Mouse (Mus musculus): ENCODE measurements at regions not wholly inside any gene's neighbourhood (a gene's known extent, or its start where the extent isn't known, plus 50 kb on each side); places are given as distances from the start of the nearest gene placed in this dataset.

DNA sequence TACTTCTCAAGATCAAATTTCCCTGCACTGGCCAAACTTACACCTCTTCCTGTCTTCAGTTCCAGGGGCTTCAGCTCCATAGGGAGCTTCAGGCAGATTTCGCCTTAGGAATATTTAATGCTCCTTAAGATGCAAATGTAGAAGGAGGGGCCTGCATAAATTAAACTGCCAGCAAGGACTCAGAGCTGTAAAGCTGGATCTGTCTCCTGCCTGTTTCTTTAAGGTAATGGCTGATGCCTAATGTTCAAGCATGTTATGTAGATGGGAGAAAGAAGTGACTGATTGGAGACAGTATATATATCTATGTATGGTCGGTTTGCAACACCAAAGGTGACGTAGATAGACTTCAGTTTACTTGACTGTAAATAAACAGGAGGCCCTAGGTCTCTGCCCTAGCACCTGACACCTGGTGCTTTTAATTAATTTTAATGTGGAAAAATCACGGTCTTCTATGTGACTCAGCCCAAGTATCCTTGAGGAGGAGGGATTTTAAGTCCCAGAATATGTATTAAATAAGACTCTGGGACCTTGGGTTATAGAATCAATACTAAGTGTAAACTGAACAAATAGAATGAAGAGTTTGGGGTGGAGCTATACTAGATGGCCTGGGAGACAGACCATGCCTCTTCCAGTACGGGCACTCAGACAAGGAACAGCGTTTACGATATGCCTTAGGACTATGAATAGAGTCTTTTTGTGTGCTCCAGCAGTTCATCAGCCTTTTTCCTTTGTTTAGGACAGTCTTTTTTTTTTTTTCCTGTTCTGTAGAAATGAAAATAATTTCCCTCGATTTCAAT is 651.7 kb upstream of the Lmcd1 start:
- no peak for DNase-seq (ENCODE audit: low spot score)
- intact Hi-C loops (cut with DNase I), result no loop called here

DNA sequence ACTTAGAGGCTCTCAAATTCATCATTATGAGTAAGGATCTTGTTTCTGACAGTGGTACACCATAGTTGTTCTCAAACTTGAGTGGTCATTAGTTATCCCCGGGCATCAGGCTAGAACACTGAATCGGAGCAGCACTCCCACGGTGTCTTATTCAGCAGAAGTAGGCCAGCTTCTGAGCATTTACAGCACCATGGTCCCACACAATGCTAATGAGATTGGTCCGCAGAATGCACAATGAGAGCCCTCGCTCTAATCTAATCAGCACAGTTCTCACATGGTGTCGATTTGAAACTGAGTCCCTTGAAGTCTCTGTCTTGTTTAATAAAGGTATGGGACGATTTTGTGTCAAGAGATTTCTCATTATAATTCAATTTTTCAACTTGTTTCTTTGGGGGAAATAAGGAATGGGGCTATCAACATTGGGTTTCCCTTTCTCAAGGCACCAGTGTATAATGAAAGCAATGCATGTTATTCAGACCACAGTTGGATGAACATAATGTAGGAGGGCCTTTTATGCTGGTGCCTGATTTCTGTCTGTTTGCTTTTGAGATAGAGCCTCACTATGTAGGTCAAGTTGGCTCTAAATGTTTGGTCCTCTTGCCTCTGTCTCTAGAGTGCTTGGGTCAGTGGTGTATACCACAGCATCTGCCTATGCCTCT is 650.9 kb upstream of the Lmcd1 start:
- intact Hi-C loops (cut with DNase I), result no loop called here
- DNase-seq (ENCODE audit: low spot score), result no peak

DNA sequence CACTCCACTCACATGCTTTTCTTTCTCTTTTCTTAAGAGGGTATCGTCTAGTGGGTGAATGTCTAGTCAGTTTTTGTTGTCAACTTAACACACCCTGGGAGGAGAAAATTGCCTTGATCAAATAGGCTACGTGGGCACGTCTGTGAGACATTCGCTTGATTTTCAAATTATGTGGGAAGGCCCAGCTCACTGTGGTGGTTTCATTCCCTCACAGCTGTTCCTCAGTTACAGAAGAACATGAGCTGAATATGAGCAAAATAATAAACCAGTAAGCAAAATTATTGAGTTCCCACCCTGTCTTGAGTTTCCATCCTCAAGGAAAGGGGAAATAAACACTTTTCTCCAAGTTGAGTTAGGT is 650.4 kb upstream of the Lmcd1 start:
- intact Hi-C loops (cut with DNase I), result no loop called here
- no peak for DNase-seq (ENCODE audit: low spot score)

DNA sequence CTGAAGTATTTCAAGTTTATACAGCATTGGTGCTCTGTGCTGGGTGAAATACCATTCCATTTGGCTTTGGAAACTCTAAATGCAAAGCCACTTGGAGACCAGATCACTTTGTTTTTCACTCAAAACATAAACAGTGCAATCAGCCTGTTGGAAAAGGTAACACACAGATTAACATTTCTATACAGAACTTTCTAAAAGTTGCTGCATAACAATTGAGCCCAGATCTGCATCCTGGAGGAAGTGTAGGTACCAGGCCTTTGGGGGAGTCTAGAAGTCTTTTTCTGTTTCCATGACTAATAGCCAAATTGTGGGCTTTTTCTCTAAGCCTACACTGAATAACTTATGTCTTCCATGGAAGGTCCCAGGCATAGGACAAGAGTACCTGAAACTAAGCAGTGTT is 648.1 kb upstream of the Lmcd1 start:
- intact Hi-C loops (cut with DNase I), result no loop called here
- no peak for DNase-seq (ENCODE audit: low spot score)

DNA sequence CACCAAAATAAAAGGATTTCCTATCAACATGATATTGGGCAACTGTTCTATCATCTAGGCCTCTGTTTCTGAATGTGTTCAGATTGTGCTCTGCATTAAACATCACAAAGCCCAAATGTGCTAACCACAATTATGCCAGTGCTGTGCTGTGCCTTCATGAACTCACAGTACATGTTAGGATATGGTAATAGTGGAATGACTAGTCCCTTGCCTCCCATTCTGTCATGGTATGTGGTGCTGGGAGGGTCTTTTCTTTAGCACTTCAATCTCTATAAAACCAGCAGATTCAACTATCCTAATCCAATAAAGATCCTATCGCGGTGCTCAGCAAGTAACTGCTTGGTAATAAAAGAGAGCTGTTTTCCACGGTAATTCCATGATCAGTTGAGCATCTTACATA is 620.8 kb upstream of the Lmcd1 start:
- intact Hi-C loops (cut with DNase I), result no loop called here

DNA sequence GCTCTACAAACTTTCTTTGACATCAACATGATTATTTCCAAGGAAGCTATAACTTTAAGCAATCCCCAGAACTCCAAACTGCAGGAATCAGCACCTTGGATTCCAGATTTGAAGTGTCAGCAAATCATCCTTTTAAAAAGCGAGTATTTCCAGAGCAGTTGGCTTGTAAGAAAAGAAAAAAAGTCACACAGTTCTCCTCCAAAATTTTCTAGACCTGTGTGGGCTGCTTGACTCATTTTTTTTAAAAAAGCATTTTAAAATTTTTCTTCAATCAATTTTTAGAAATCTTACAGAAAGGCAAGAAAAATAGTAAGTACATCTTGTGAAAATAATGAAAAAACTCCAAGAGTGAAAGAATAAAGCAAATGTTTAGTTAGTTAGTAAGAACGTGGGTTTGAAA is 613.6 kb upstream of the Lmcd1 start:
- intact Hi-C loops (cut with DNase I), result no loop called here
- no peak for DNase-seq (ENCODE audit: low spot score)

More for the DNA sequence above, 620.8 kb upstream of the Lmcd1 start:
- DNase-seq (ENCODE audit: low spot score), result no peak

DNA sequence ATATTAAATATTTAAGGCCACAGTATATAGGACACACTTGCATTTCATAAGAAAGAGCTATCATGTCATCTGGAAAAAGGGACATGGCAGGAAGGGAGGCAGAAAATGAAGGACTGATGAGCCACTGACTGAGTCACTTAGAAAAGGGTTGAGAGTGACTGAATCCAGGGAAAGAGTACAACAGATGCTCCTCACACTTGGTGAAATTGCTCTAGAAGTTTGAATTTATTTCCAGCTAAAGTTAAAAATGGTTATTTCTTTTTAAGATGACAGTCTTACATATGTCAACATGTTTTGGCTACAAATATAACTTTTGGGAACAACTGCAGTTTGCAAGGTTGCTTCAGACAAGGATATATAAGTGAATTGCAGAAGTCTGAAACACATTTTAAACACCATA is 609.0 kb upstream of the Lmcd1 start:
- intact Hi-C loops (cut with DNase I), result no loop called here
- DNase-seq (ENCODE audit: low spot score), result no peak

DNA sequence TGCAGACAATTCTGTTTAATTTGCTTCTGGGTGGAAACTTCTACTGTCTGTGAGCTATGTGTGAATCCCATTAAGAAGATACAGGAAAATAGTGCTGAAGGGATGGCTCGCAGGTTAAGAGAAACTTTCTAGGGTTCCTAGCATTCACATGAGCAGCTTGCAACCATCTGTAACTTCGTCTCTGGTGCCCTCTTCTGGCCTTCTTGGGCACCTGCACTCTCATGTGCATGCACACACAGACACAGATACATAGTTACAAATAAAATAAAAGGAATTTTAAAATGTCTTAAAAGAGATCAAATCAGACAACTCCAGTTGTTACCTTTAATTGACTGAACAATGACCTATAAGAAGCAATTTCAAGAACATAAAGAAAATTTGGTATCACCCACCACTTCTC is 588.6 kb upstream of the Lmcd1 start:
- no peak for DNase-seq (ENCODE audit: low spot score)
- intact Hi-C loops (cut with DNase I), result no loop called here

DNA sequence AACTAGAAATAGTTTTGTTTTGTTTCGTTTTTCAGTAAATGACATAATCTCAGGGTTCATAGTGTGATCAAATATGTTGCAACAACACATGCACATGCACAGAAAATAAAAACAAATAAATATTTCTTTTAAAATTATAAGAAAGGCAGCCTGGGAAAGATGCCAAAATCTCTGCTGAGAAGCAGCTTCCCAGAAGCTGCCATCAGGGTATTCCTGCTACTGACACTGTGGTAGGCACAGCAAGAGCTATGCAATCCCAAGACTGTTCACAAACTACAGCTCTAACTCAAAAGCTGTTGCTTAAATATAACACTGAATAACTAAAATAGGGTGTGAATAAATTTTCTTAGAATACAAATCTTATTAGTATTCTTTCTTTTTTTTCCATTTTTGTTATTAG is 570.7 kb upstream of the Lmcd1 start:
- intact Hi-C loops (cut with DNase I), result no loop called here
- DNase-seq (ENCODE audit: low spot score), result no peak

DNA sequence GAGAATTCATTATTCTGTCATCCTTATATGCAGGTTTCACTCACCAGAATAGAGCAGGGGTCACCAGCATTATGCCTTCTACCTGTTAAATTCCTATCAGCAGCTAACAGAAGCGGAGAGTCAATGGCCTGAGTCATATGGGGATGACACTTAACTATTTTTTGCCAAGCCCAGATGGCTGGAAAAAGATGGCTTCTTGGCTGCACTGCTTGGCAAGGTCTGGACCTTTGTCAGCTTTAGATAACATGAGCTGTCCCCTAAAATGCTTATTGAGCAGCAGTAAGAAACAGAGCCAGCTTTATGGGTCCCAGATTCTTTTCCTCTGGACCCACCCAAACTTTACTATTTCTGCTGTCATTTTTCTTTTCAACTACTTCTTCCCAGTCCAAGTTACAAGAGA is 565.3 kb upstream of the Lmcd1 start:
- no peak for DNase-seq (ENCODE audit: low spot score)
- intact Hi-C loops (cut with DNase I), result no loop called here

DNA sequence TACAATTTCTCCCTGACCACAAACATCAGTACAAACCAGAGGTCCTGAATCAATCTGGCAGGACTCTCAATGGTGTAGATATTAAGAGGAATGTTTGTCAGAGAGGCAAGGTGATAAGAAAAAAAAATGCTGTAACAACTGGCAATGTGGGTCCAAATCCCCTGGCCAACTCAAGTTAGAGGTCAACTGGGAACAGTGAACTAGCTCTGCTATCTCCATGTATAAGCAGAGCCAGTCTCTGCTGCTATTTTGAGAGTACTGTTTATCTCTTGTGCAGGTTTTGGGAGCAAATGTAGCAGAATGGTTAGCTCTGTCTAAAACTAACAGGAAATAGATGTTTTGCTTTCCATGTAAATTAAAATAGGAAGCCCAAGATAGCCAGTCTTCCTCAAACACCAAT is 547.6 kb upstream of the Lmcd1 start:
- intact Hi-C loops (cut with DNase I), result no loop called here
- DNase-seq (ENCODE audit: low spot score), result no peak

DNA sequence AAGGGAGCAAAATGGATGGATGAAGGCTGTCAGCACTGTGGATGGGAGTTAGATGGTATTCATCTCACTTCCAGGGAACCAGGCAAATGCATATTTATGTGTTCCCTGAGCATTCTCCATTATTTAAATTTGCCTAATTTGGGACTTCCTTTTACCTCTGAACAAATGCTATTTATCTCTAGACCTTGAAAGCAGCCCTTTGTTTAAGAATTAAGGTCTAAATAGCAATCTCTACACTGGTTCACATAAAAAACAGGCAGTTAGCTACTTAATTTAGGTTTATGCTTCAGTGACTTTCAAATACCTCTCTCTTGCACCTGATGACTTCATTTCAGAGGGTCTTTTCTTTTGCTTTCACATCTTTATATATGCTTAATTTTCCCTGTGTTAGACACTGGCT is 543.2 kb upstream of the Lmcd1 start:
- no peak for DNase-seq (ENCODE audit: low spot score)
- intact Hi-C loops (cut with DNase I), result no loop called here

DNA sequence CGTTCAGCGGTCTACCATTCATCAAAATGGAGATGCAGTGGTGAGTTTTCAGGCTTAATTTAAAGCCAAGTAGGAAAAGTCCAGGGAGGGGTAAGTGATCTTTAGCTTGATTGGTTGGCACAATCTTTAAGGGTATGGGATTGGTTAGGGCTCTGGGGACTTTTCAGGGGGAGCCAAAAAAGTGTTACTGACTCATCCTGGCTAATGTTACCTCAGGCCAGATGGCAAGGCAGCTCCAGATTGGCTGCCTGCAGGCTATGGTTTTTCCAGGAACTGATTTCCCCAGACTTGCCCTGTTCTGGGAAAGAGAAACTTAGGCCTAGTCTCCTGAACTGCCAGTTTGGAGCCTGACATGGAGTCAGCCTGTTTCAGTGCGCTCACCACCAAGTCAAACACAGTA is 539.6 kb upstream of the Lmcd1 start:
- intact Hi-C loops (cut with DNase I), result no loop called here
- DNase-seq (ENCODE audit: low spot score), result no peak

DNA sequence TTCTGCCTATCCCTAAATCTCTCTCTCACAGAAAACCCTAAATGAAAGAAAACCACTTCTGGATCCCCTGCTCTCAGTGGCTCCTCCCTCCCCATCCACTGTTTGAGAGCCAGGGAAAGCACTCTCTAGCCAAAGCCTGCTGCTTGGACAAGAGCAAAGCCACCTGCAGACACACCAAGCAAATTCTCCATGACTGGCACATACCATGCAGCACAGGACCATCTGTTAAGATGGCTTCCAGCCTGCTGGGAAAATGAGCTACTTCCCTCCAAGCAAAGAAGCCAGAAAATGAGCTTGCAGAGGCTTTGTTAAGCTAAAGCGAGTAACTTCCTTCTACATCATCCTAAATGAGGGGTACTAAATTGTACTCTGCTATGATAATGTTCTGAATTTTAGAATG is 534.6 kb upstream of the Lmcd1 start:
- intact Hi-C loops (cut with DNase I), result no loop called here
- DNase-seq (ENCODE audit: low spot score), result no peak

DNA sequence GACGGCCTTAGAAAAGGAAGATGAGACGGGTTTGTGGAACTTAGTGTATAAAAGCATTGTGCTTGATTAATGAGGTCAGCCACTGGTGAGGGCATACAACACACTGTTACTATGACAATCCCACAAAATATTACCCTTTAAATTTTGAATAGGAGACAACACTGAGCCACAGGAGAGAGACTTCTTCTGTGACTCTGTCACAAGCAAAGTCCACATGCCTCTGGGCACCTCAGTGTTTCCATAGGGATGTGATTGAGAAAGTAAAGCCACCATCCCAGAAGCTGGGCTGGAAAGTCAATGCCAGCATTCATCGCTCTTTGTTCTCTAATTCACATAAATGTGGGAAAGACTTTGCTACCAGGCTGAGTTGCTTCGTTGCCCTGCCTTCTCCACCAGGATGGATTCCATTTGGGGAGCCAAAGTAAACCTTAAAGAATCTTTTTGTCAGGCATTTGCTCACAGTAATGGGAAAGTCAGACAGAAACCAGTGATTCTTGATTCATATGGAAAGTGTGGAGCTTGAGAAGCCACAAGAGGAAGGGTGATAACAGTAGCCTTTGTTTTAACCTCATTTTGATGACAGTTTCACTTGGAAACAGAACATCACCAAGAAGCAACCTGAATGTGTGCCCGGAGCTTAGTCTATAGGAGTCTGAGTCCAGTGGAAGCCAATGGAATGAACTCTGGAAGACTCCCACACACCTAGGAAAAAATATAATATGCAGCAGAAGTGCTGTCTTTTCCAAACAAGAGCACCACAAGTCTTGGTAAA is 491.7 kb upstream of the Lmcd1 start:
- intact Hi-C loops (cut with DNase I), result no loop called here
- no peak for DNase-seq (ENCODE audit: low spot score)

DNA sequence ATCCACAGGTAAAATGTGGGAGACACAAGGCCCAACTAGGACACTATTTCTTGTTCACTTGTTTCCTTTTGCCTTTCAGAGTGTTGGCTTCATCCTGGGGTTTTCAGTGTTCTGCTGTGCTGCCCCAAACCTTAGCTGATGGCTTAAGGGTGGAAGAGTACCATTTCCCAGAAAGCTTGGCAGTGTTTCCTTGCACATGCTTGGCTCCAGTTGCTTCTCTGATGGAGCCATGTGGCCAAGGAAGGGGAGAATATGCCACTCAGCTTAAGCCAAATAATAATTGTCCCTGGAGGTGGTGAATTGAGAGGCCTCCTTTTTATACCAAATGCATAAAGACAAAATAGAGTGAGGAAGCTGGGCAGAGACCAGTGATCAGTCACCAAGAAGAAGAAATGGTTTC is 464.9 kb upstream of the Lmcd1 start:
- DNase-seq (ENCODE audit: low spot score), result no peak
- intact Hi-C loops (cut with DNase I), result no loop called here

DNA sequence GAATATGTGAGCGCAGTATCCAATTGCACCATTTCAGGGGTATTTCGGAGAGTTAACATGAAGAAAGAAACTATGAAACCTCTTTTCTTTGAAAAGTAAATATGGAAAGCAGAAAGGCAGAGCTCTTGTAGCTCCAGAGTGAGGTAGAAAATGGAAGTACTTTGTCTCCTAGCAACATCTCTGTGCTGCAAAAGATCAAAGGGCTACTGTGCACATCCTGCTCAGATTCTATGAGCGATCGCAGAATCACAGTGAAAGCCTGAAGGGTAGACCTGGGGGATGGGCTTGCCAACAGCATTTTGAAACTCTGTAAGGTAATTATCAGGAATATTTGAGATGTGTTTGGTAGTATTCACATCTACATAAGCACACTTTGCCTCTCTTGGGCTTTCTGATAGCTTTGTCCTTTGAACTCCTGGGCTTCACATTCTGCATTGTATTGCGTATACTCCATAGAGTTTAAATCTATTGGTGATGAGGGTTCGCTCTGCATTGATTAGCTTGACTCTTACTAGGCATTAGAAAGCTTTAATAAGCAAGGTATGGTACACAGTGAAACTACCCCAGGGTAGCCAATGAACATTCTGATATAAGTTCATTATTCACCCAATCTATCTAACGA is 459.5 kb upstream of the Lmcd1 start:
- no peak for DNase-seq (ENCODE audit: low spot score)
- intact Hi-C loops (cut with DNase I), result no loop called here

DNA sequence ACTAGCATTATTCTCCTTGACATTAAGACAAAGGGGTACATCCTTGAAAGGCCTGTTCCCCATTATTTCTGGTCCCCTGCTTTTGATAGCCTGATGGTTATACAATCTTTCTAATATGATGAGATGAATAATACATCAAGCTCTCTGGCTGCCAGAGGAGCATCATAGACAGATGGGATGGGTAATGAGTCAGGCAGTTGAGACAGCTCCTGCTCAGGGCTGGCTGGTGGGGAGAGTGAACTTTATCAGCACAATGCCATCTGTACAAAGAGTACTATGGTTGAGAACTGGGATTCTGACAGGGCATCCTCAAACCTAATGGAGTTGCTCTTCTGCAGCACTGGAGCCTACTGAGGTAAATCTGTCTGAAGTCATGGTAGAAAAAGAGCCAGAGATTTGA is 458.4 kb upstream of the Lmcd1 start:
- intact Hi-C loops (cut with DNase I), result no loop called here

DNA sequence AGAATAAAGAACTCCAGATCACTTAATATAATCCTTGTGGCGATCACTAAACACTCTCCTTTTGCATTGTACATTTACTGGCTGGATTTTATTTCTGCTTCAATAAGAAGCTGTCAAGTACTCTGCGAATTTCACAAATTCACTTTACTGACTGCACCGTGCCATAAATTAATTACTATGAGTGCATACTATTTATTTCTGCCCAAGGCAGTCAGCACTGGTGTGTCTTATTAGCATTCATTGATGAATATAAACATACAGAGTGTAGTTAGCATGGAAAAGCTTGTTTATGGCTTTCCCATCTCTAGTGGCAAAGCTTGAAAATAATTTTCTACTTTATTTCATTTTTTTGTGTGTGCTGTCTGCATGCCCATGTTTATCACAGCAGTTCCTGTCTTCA is 453.3 kb upstream of the Lmcd1 start:
- no peak for DNase-seq (ENCODE audit: low spot score)
- intact Hi-C loops (cut with DNase I), result no loop called here

More for the DNA sequence above, 458.4 kb upstream of the Lmcd1 start:
- no peak for DNase-seq (ENCODE audit: low spot score)

DNA sequence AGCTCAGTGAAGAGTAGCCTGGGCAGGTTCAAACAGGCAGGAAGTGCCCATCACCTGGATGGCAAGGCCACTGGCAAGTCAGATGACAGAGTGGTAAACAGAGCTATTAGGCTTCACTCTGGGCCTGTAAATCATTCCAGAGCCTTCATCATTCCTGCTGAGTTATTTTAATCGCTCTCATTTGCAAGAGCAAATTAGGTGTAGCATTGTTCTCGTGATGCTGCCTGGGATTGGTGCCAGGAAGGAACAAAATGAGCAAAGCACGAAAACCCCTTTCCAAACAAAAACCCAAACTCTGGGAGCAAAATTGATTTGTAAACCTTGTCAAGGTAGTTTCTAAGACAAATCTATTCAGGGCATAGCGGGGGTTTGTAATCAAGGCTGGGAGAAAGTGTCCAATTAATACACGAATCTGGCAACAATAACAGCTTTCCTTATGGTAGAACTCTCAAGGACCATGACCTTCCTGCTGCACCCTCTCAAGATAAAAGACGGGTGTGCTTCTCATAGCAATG is 429.2 kb upstream of the Lmcd1 start:
- intact Hi-C loops (cut with DNase I), result no loop called here
- no peak for DNase-seq (ENCODE audit: low spot score)
